ENCODE assay signal across 17 mouse cellular contexts in the genomic region with DNA sequence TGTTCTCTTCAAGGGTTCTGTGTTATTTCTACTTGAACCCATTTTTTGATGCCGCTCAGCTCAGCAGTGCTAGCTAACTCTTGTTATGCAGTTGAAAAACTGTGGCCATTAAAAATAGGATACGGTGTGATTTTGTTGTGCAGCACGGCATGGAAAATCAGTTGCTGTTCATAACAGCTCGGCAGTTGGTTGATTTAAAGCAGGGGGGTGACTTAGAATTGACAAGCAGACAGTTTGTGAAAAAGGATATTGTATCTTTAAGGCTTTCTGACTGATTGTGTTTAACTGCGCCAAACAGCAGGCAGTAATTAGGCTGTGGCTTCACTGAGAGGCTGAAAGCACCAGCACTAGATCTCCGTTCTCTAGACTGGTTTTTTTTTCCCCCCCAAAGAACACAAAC.
DNase-seq lines count a peak whose midpoint lies in the region; ATAC-seq lines count a peak whose summit lies in the region.
"Had no signal": no experiment of that assay in that cellular context is flagged by ENCODE, and none has a peak within 500 bp of the region (broad histone marks: within the 10 kb centered on the region; RNA-seq: fewer than 3 reads in every experiment).

No protein-coding gene starts in this region.

- no peak overlapping the region for H3K9ac ChIP-seq in forebrain, embryonic 11.5 days (ENCODE audit: low read length)
- H3K9ac ChIP-seq in midbrain, embryonic 16.5 days (ENCODE audit: low read depth, low read length), result 0 out of 2 replicates have a peak overlapping the region, but pooled peaks have one; percentile 50
- H3K9ac ChIP-seq: limb, embryonic 12.5 days; stomach, embryonic 15.5 days had no signal

- ATAC-seq in forebrain, embryonic 11.5 days (replicated peaks; ENCODE audit: low FRiP score), result 0 out of 2 replicates have a peak, but pooled peaks have one; percentile 49
- ATAC-seq in midbrain, embryonic 16.5 days, result peak; percentile 40; the same call in 1 of the 2 replicates
- ATAC-seq: Patski had no signal

- no peak overlapping the region for H3K27ac ChIP-seq in forebrain, embryonic 11.5 days (ENCODE audit: low read depth, low read length)
- H3K27ac ChIP-seq in forebrain, embryonic 10.5 days, result no peak overlapping the region
- peak overlapping the region; percentile 79 for H3K27ac ChIP-seq in midbrain, embryonic 16.5 days (ENCODE audit: low read length)
- H3K27ac ChIP-seq: limb, embryonic 12.5 days; stomach, embryonic 15.5 days had no signal

- no peaks in the 10 kb centered on the region for H3K9me3 ChIP-seq in forebrain, embryonic 11.5 days (ENCODE audit: control insufficient read depth, low read length)
- no peaks in the 10 kb centered on the region for H3K9me3 ChIP-seq in forebrain, embryonic 10.5 days
- no peaks in the 10 kb centered on the region for H3K9me3 ChIP-seq in midbrain, embryonic 16.5 days (replicated peaks; ENCODE audit: control insufficient read depth, low read length, poor library complexity, severe bottlenecking)
- H3K9me3 ChIP-seq: limb, embryonic 12.5 days; stomach, embryonic 15.5 days had no signal

- no peak overlapping the region for H3K4me3 ChIP-seq in forebrain, embryonic 11.5 days (ENCODE audit: low read depth, low read length)
- no peak overlapping the region for H3K4me3 ChIP-seq in forebrain, embryonic 10.5 days
- no peak overlapping the region for H3K4me3 ChIP-seq in midbrain, embryonic 16.5 days (ENCODE audit: low read depth, low read length)
- H3K4me3 ChIP-seq: limb, embryonic 12.5 days; stomach, embryonic 15.5 days had no signal

- H3K4me1 ChIP-seq in forebrain, embryonic 11.5 days (replicated peaks; ENCODE audit: control insufficient read depth, insufficient read depth, low read length), result 0 out of 2 replicates have a peak, but pooled peaks cover 2% of the 10 kb centered on the region
- peaks cover 9% of the 10 kb centered on the region for H3K4me1 ChIP-seq in forebrain, embryonic 10.5 days
- H3K4me1 ChIP-seq in midbrain, embryonic 16.5 days (ENCODE audit: control insufficient read depth, insufficient read depth, low read length), result peaks cover 14% of the 10 kb centered on the region
- H3K4me1 ChIP-seq: limb, embryonic 12.5 days; stomach, embryonic 15.5 days had no signal

- 30% methylated on average over 6 of the region's 6 CpGs for WGBS in forebrain, embryonic 11.5 days
- WGBS in forebrain, embryonic 10.5 days, result 51% methylated on average over 6 of the region's 6 CpGs
- 28% methylated on average over 6 of the region's 6 CpGs for WGBS in midbrain, embryonic 16.5 days

- no peaks in the 10 kb centered on the region for H3K36me3 ChIP-seq in forebrain, embryonic 11.5 days (ENCODE audit: control insufficient read depth, insufficient read depth, low read length)
- no peaks in the 10 kb centered on the region for H3K36me3 ChIP-seq in forebrain, embryonic 10.5 days (replicated peaks)
- H3K36me3 ChIP-seq in midbrain, embryonic 16.5 days (ENCODE audit: control insufficient read depth, insufficient read depth, low read length), result no peaks in the 10 kb centered on the region
- H3K36me3 ChIP-seq: limb, embryonic 12.5 days; stomach, embryonic 15.5 days had no signal

- intact Hi-C loops in left cerebral cortex, postnatal 14 days (cut with DNase I), result no loop called here

- peak overlapping the region; percentile 1; the same call in 1 of the 2 replicates for H3K4me2 ChIP-seq in forebrain, embryonic 11.5 days (ENCODE audit: low read depth, low read length, severe bottlenecking)
- H3K4me2 ChIP-seq in midbrain, embryonic 16.5 days (ENCODE audit: low read length), result peak overlapping the region; percentile 45
- H3K4me2 ChIP-seq: limb, embryonic 12.5 days; stomach, embryonic 15.5 days had no signal

- DNase-seq in forebrain, embryonic 11.5 days (ENCODE audit: low spot score), result no peak
- DNase-seq in forebrain, embryonic 10.5 days (ENCODE audit: extremely low spot score, low spot score), result no peak
- peak; percentile 13 to 32 for DNase-seq in right cerebral cortex, adult 2 months (ENCODE audit: low spot score in 2 of 2)
- DNase-seq in right cerebral cortex, postnatal 4 days, result no peak
- DNase-seq in left cerebral cortex, postnatal 14 days (ENCODE audit: low spot score in 2 of 2), result no peak
- no peak for DNase-seq in embryo, embryonic 10.5 days (ENCODE audit: low spot score)
- DNase-seq in embryo, embryonic 9.5 days (ENCODE audit: extremely low spot score), result no peak
- DNase-seq: cerebellum, adult 9-11 months; heart, postnatal 14 days; kidney, adult 18-20 months; kidney, postnatal 36 days; layer of hippocampus, postnatal 36 days; thymus, postnatal 14 days had no signal

- H3K27me3 ChIP-seq in forebrain, embryonic 11.5 days (ENCODE audit: control insufficient read depth, insufficient read depth, low read length), result no peaks in the 10 kb centered on the region
- no peaks in the 10 kb centered on the region for H3K27me3 ChIP-seq in forebrain, embryonic 10.5 days (ENCODE audit: poor library complexity, severe bottlenecking)
- H3K27me3 ChIP-seq in midbrain, embryonic 16.5 days (ENCODE audit: control insufficient read depth, insufficient read depth, low read depth, low read length), result no peaks in the 10 kb centered on the region
- H3K27me3 ChIP-seq: limb, embryonic 12.5 days; Patski; stomach, embryonic 15.5 days had no signal

Comparison
In these comparisons a context has a peak if more than half of its experiments do, and no peak if none do; other contexts are left out.
1. DNase-seq: peak in right cerebral cortex, adult 2 months (2 of 2); none in forebrain, embryonic 11.5 days (single experiment), forebrain, embryonic 10.5 days (single experiment), right cerebral cortex, postnatal 4 days (single experiment), left cerebral cortex, postnatal 14 days (0 of 2), embryo, embryonic 10.5 days (single experiment) and embryo, embryonic 9.5 days (single experiment).